Mouse (Mus musculus) hindlimb bud, embryonic 11.5 days (tissue): ENCODE results near the gene Pomp.

Experiments used
- DNase-seq: peaks from one replicate; pipeline ENCODE4 v3.0.0-alpha.2; 2012; ENCODE audit warnings: low read depth, low spot score; ENCODE audit errors: extremely low spot score

Gene Pomp

DNA sequence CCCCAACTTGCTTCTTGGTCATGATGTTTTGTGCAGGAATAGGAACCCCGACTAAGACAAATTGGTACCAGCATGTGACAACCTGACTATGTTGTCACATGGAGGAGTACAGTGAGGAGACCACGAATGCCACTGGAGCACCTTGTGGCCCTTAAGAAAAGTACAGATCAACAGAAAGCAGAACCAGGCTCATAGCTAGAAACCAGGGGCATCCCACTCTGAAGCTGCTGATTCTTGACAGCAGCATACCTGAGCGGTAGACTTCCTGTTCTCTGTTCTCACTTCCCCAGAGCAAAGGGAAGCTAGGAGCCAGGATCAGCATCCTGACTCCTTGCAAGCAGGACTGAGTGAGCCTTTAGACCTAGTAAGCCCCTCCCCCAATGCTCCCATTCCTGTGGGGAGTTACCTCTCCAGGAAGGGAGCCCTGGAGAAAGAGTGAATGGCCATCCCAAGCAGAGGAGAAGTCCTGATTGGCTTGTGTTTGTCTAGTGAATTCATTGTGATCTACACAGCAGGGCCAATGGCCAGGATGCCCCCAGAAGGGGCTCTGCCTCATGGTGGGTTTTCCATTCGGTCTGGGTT lies 38.8 kb downstream of the Pomp start:
- DNase-seq: no peak

DNA sequence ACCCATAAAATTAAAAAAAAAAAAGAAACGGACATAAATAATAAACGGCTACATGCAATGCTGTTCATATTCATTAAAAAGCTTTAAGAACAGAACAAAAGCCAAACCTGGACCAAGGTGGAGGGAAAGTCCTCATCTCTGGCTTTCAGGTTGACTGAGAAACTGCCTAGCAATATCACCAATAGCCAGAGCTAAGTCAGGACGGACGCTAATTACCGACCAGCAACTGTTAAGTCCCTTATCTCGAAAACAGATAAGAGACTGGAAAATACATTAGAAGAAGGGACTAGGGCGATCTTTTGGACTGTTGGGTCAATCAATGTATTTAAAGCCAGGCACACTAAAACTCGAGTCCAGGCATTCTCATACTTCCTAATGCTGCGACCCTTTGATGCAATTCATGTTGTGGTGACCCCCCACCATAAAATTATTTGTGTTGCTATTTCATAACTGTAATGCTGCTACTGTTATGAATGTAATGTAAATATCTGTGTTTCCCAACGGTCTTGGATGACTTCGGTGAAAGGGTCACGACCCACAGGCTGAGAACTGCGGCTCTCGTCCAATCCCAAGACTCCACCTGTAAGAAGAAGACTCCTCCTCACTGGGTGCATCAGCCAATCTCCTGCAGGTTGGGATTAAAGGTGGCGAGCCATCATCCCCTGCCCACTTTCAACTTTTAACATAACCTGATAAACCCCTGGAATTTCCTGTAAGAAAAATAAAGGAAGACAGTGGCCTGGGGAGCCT lies 41.9 kb downstream of the Pomp start:
- no peak for DNase-seq

DNA sequence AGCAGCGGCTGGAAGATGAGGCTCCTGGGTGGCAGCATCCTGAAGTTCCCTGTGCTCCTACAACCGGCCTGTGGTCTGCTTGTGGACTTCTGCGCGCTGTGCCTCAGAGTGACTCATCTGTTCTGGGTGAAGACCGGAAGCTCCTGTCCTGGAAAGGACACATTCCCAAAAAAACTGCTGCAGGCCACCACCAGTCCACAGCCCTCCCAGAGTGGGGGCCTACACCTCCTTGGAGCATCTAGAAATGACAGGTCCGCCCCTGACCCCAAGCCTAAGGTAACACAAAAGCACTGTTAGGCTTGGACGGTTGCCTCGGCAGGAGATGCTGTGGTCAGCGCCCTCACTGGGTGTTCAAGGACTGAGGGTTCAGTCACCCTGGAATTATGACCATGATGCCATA lies 42.9 kb downstream of the Pomp start:
- DNase-seq: no peak

DNA sequence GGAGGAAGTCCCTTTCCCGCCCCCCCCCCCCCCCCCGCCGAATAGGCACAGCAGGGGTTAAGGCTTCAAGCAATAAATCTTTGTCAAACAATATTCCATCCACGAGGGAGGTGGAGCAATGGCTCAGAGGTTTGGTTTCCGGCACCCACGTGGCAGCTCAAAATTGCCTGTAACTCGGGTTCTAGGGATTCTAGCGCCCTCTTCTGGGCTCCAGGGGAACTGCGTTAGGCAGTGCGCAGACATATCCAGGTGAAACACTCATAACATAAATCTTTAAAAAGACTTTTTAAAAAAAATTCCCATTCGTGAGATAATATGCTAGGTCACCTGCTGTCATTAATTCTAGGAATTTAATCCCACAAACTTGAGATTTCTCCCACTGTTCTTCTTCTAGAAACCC lies 46.9 kb downstream of the Pomp start:
- DNase-seq: no peak

DNA sequence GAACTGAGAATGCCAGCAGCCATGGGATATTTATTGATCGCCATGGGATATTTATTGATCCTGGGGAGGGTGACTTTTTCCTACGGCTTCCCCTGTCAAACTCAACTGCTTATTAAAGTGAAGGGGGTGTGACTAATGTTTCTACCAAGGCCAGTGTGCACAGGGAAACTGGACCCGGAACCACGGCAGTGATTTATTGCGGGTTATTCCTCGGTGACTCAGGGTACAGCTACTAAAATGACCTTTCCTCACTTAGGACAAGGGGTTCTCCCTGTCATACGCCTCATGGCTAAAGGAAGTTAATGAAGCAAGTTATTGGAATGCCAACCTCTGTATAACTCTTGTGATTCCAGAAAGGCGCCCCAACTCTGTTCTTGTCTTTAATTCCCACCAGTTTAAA lies 47.6 kb downstream of the Pomp start:
- DNase-seq: no peak

DNA sequence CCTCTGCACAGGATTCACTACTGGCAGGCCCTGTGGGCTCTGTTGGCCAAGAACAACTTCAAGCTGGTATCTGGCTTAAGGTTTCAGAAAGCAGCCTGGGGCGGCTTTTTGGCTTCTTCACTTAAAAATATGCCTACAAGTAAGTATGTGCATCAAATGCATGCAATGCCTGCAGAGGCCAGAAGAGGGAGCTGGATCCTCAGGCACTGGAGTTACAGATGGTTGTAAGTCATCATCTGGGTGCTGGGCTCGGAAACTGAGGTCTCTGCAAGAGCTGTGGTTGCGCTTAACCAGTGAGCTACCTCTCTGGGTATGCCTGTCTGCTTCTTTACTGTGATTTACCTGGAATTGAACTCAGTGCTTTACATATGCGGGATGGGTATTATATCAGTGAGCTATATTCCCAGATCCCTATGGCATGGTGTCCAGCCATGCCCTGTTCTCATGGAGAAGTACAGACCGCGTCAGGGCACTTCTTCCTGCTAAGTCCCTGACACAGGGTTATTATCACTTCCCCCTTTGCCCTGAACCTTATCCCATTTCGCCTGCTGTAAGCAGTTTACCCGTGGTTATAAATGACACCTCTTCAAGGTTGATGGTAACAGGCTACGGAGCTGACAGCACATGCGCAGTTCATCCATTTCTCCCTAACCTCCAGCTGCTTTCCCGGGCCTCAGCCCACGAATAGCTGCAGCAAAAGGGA lies 50.7 kb downstream of the Pomp start:
- no peak for DNase-seq

DNA sequence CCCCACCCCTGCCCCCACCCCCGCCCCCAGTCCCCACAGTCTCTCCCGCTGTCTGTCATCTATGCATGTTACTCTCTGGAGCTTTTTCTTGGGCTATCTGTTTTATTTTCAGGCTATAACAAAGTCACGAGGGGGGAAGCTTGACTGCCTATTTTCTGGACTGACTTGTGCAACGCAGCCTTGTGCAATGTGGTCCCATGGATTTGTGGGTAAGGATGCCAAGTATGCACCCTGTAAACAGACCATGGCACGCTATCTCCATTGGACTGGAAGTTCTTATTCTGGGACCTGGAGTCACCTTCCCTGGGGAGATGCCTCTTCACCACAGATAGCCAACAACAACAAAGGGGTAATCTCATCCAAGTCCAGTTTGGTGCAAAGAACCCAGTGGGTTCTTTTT lies 51.5 kb downstream of the Pomp start:
- DNase-seq: no peak

DNA sequence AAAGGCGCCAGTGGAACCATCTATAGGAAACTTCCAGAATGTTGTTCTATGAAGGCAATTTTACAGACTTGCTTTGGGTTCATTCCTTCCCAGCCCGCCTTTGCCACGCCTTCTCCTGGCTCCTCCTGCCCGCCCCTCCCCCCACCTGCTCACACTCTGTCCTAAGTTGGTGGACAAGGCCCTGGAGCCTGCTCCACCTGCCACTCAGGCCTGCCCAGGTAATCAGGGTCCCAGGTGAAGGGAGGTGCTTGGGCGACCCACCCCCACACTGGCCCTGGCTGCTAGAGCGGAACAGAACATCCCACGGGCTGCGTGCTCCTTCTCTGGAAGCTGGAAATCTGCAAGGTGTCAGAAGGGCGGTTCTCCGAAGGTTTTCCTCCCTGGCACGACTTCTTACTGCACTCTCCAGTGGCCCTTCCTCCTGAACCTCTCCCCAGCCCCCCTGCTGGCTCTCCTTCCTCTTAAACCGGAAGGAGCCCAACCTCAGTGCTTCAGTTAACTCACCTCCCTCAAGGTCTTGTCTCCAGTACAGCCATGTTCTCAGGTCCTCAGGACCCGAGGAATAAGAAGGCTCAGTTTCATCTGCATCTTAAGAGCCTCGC lies 53.1 kb downstream of the Pomp start:
- DNase-seq: no peak

DNA sequence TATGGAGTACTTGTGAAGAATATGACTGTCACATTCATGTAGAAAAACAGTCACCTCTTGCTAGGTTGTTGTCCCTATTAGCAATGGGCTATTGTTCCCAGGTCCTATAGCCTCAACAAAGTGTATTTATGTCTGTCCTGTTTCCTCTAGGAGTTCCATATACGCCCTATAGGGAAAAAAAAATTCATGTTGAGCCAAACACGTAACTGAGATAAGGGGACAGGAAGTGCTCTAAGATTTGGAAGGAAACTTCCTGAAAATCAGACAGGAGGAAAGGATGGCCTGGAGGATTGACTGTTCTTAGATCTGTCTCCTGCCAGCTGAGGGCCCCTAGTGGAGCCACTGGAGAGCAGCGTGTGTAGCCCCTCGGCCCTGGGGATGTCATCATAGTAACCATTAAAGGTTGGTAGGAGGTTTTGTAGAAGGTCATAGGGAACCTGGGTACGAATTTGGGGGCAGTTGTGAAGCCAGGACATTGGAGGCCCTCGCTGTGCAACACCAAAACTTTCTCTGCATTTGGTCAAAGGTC lies 54.8 kb downstream of the Pomp start:
- no peak for DNase-seq

DNA sequence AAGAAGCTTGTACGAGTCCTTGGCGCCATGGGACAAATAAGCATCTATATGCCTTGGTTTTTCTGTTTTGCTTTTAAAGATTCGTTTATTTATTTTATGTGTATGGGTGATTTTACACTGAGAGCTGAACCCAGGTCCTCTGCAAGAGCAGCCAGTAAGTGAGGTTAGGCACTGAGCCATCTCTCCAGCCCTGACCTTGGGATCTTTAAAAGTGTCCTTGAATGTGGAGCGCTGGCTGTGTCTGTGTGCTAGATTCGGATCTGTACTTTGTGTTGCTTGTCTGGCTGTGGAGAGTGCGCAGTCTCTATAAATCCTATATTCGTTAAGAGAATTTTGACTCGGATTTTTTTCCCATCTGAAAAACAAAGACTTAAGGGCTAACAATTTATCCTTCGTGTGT lies 55.9 kb downstream of the Pomp start:
- no peak for DNase-seq

DNA sequence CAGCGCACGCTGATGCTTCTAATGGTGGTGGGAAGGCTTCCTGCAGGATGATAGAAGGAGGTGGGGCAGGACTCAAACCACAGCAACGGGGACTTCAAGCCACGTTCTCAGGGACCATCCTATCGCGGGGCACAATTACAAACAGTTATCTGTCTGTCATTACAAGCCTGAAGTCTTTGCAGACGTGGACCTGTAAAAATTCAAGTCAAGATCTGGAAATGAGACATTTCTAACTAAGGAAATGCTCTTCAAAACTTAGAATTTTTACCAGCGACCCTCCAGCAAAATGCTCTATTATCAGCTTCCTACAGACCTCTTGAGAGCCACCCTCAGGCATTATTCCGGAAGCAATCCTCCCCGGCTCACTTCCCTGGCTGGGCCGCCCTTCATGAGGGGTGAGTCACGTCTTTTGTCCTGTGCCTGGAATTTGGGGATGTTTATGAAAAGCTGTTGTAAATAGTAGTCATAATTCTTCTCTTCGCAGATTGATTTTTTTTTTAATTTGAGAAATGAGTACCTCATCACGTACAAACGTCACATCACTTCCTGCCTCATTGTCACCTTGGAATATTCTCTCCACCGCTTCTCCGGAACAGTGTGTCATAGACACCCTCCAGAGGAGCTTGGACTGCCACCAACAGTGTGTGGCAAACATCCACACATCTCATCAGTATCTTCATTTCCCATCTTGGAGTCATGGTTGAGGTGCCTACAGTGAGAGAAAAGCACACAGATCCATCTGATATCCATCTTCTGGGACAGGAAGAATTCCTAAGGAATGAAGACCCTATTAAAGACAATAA lies 58.0 kb downstream of the Pomp start:
- no peak for DNase-seq

DNA sequence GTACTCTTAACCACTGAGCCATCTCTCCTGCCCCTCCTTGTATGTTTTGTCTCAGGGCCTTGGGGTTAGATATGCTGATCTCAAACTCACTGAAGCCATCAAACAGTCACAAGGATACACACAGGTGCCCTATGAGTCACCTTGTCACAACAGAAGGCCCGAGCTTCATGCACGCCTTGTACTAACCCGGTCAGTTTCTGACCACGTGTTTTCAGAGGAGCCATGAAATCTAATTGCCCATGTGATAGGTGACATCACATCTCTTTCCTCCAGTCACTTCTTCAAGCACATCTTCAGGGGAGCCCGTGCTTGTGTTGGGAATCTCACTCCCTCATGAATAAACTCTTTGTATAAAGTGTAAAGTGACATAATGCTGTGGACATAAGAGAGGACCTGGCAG lies 64.4 kb downstream of the Pomp start:
- DNase-seq: no peak
